Mouse (Mus musculus): ENCODE measurements around the gene Lpin2. TPM values are rescaled to one million over a fixed set of nuclear protein-coding genes. Genes with fewer than 3 reads are reported as not detected.

The Lpin2 gene
- polyA plus RNA-seq, 1 experiment from 2014 or later: 36.1 TPM

DNA sequence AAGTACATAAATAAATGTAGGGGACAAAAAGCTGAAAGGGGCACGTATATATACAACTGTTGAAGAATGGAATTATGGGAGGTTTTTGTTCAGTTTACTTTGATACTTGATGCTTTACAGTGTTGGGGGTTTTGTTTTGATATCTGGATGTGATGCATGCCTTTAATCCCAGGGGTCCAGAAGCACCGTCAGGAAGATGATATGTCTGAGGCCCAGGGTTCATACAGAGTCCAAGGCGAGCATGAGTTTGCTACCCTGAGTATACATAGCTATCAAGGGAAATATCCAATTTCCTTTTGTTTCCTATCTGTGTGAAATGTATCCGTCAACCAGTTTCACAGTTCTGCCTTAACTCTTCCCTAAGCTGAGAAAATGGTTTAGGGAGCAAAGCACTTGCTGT, 29.0 kb upstream of the Lpin2 start:
- no peaks in the 10 kb centered on the region for H3K27me3 ChIP-seq
- no peak overlapping the region for H3K27ac ChIP-seq (replicated peaks)
- peaks cover 7% of the 10 kb centered on the region for H3K4me1 ChIP-seq (replicated peaks)
- ATAC-seq (ENCODE audit: low read depth): no peak
- H3K36me3 ChIP-seq: no peaks in the 10 kb centered on the region
- H3K4me2 ChIP-seq: no peak overlapping the region
- 64% methylated on average over 4 of the region's 4 CpGs for WGBS
- H3K9me3 ChIP-seq: no peaks in the 10 kb centered on the region
- H3K4me3 ChIP-seq: no peak overlapping the region
- H3K9ac ChIP-seq: no peak overlapping the region

GRCm38 (mm10) chr17:71155271-71155670, 27.1 kb upstream of the Lpin2 start:
- Histone ChIP-seq H3K4me2 (no peak overlapping the region), H3K36me3 (no peaks in the 10 kb centered on the region), H3K27me3 (no peaks in the 10 kb centered on the region), H3K4me3 (no peak overlapping the region), H3K4me1 (replicated peaks) (peaks cover 21% of the 10 kb centered on the region), H3K27ac (replicated peaks) (no peak overlapping the region), H3K9ac (no peak overlapping the region), H3K9me3 (no peaks in the 10 kb centered on the region)
- no peak for ATAC-seq (ENCODE audit: low read depth)
- WGBS: 62% methylated on average over 1 of the region's 1 CpGs

DNA sequence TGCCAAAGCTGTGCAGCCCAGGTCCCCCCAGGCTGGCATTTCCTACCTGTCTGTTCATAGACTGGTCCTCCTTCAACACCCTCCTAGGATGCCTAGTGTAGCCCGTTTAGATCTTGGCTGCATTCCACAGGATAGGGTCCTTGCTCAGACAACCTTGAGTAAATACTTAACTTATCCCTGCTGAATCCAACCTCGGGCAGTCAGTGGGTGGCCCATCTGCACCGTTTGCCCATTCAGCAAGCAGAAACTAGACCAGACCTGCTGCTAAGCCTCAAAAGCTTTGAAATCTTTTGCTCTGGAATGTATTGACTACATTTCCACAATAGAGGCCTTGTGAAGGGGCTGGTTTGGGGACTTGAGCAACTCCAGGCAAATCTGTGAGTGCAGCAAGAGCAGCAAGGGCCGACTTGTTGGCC, 23.2 kb upstream of the Lpin2 start:
- H3K9ac ChIP-seq: no peak overlapping the region
- no peaks in the 10 kb centered on the region for H3K27me3 ChIP-seq
- no peak overlapping the region for H3K27ac ChIP-seq (replicated peaks)
- H3K4me2 ChIP-seq: no peak overlapping the region
- peaks cover 21% of the 10 kb centered on the region for H3K4me1 ChIP-seq (replicated peaks)
- WGBS: 34% methylated on average over 4 of the region's 4 CpGs
- no peak for ATAC-seq (ENCODE audit: low read depth)
- no peak overlapping the region for H3K4me3 ChIP-seq
- no peaks in the 10 kb centered on the region for H3K36me3 ChIP-seq
- H3K9me3 ChIP-seq: no peaks in the 10 kb centered on the region

- Histone ChIP-seq H3K4me2 (no peak overlapping the region), H3K36me3 (no peaks in the 10 kb centered on the region), H3K27me3 (no peaks in the 10 kb centered on the region), H3K4me1 (replicated peaks) (peaks cover 20% of the 10 kb centered on the region), H3K4me3 (no peak overlapping the region), H3K9ac (no peak overlapping the region), H3K27ac (replicated peaks) (no peak overlapping the region), H3K9me3 (no peaks in the 10 kb centered on the region)
- ATAC-seq (ENCODE audit: low read depth): no peak
- 64% methylated on average over 8 of the region's 8 CpGs for WGBS
Observed at GRCm38 (mm10) chr17:71159720-71160119, 22.6 kb upstream of the Lpin2 start.

DNA sequence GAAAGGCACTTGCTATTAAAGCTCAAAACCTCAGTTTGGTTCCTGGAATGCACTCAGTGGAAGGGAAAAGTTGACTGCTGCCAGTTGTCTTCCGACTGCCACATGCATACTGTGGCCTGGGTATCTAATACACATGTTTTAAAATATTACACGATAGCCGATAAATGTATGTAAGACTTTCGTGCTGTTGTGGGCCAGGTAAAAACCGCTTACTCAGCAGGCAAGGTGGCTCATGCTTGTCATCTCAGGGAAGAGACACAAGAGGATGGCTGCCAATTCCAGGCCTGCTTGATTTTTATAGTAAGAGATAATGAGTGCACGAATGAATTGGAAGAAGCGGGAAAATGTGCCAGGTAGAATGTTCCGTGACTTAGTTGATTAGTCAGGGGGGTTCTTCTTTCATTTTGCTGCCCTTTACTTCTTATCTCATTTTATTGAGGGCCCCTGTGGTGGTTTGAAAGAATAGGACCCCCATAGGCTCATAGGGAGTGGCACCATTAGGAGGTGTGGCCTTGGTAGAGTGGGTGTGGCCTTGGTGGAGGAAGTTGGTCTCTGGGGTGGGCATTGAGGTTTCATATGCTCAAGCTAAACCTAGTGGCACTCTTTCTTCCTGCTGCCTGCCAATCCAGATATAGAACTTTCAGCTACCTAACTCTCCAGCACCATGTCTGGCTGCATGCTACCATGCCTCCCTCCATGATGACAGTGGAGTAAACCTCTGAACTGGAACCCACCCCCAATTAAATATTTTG, 21.9 kb upstream of the Lpin2 start:
- no peak overlapping the region for H3K9ac ChIP-seq
- no peaks in the 10 kb centered on the region for H3K9me3 ChIP-seq
- ATAC-seq (ENCODE audit: low read depth): no peak
- H3K4me1 ChIP-seq (replicated peaks): peaks cover 14% of the 10 kb centered on the region; the same call in 1 of the 2 replicates
- WGBS: 92% methylated on average over 8 of the region's 8 CpGs
- no peaks in the 10 kb centered on the region for H3K27me3 ChIP-seq
- no peaks in the 10 kb centered on the region for H3K36me3 ChIP-seq
- H3K27ac ChIP-seq (replicated peaks): no peak overlapping the region
- H3K4me2 ChIP-seq: no peak overlapping the region
- no peak overlapping the region for H3K4me3 ChIP-seq

GRCm38 (mm10) chr17:71164991-71165390, 17.4 kb upstream of the Lpin2 start:
- no peaks in the 10 kb centered on the region for H3K27me3 ChIP-seq
- H3K27ac ChIP-seq (replicated peaks): no peak overlapping the region
- no peaks in the 10 kb centered on the region for H3K36me3 ChIP-seq
- H3K4me1 ChIP-seq (replicated peaks): 0 out of 2 replicates have a peak, but pooled peaks cover 2% of the 10 kb centered on the region
- ATAC-seq (ENCODE audit: low read depth): no peak
- no peak overlapping the region for H3K4me2 ChIP-seq
- H3K9ac ChIP-seq: no peak overlapping the region
- no peaks in the 10 kb centered on the region for H3K9me3 ChIP-seq
- no peak overlapping the region for H3K4me3 ChIP-seq
- 86% methylated on average over 6 of the region's 6 CpGs for WGBS

GRCm38 (mm10) chr17:71168205-71168815, 14.1 kb upstream of the Lpin2 start:
- 85% methylated on average over 5 of the region's 5 CpGs for WGBS

GRCm38 (mm10) chr17:71168846-71169245, 13.5 kb upstream of the Lpin2 start:
- Histone ChIP-seq H3K36me3 (no peaks in the 10 kb centered on the region), H3K9me3 (no peaks in the 10 kb centered on the region), H3K9ac (no peak overlapping the region), H3K27me3 (no peaks in the 10 kb centered on the region), H3K27ac (replicated peaks) (no peak overlapping the region), H3K4me1 (replicated peaks) (no peaks in the 10 kb centered on the region), H3K4me2 (no peak overlapping the region), H3K4me3 (no peak overlapping the region)
- ATAC-seq (ENCODE audit: low read depth): no peak
- WGBS: 77% methylated on average over 9 of the region's 9 CpGs

More at GRCm38 (mm10) chr17:71168205-71168815, 14.1 kb upstream of the Lpin2 start:
- Histone ChIP-seq H3K9me3 (no peaks in the 10 kb centered on the region), H3K4me2 (no peak overlapping the region), H3K36me3 (no peaks in the 10 kb centered on the region), H3K4me3 (no peak overlapping the region), H3K4me1 (replicated peaks) (no peaks in the 10 kb centered on the region), H3K27me3 (no peaks in the 10 kb centered on the region), H3K27ac (replicated peaks) (no peak overlapping the region), H3K9ac (no peak overlapping the region)
- no peak for ATAC-seq (ENCODE audit: low read depth)

GRCm38 (mm10) chr17:71169639-71170038, 12.7 kb upstream of the Lpin2 start:
- 86% methylated on average over 1 of the region's 1 CpGs for WGBS
- Histone ChIP-seq H3K4me2 (no peak overlapping the region), H3K9ac (no peak overlapping the region), H3K36me3 (no peaks in the 10 kb centered on the region), H3K9me3 (no peaks in the 10 kb centered on the region), H3K27ac (replicated peaks) (no peak overlapping the region), H3K4me1 (replicated peaks) (no peaks in the 10 kb centered on the region), H3K4me3 (no peak overlapping the region), H3K27me3 (no peaks in the 10 kb centered on the region)
- no peak for ATAC-seq (ENCODE audit: low read depth)

DNA sequence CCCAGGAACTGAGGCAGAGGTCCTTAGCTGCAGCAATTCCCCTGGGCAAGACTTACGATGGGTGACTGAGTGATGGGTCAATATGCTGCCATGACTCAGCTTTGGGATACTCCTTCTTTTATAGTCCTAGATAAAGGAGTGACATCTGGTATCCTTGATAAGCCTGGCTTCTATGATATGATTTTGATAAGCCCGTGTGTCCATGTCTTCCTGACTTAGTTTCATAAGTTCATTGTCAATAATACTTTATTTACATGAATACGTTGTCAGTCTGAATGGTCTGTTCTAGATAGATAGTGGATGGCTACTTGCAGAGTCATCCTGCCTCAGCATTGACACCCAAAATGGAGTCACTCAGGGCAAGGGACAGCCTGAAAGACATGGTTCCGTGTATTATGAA, 11.2 kb upstream of the Lpin2 start:
- no peak for ATAC-seq (ENCODE audit: low read depth)
- Histone ChIP-seq H3K27me3 (no peaks in the 10 kb centered on the region), H3K4me3 (no peak overlapping the region), H3K36me3 (no peaks in the 10 kb centered on the region), H3K4me1 (replicated peaks) (no peaks in the 10 kb centered on the region), H3K27ac (replicated peaks) (no peak overlapping the region), H3K9me3 (no peaks in the 10 kb centered on the region), H3K9ac (no peak overlapping the region), H3K4me2 (no peak overlapping the region)
- 95% methylated on average over 4 of the region's 4 CpGs for WGBS

- 50% methylated on average over 4 of the region's 4 CpGs for WGBS
- no peak for ATAC-seq (ENCODE audit: low read depth)
Observed at GRCm38 (mm10) chr17:71177336-71177735, 5.0 kb upstream of the Lpin2 start.

GRCm38 (mm10) chr17:71177949-71178348, 4.4 kb upstream of the Lpin2 start:
- WGBS: 78% methylated on average over 2 of the region's 2 CpGs
- no peaks in the 10 kb centered on the region for H3K36me3 ChIP-seq

More at GRCm38 (mm10) chr17:71177336-71177735, 5.0 kb upstream of the Lpin2 start:
- no peaks in the 10 kb centered on the region for H3K36me3 ChIP-seq
- H3K4me3 ChIP-seq: no peak overlapping the region
- H3K9me3 ChIP-seq: no peaks in the 10 kb centered on the region
- peaks cover 3% of the 10 kb centered on the region for H3K4me1 ChIP-seq (replicated peaks)
- H3K4me2 ChIP-seq: no peak overlapping the region
- H3K27ac ChIP-seq (replicated peaks): no peak overlapping the region
- H3K27me3 ChIP-seq: no peaks in the 10 kb centered on the region
- H3K9ac ChIP-seq: no peak overlapping the region

More at GRCm38 (mm10) chr17:71177949-71178348, 4.4 kb upstream of the Lpin2 start:
- Histone ChIP-seq H3K27ac (replicated peaks) (no peak overlapping the region), H3K4me3 (no peak overlapping the region), H3K27me3 (no peaks in the 10 kb centered on the region), H3K4me1 (replicated peaks) (peaks cover 9% of the 10 kb centered on the region), H3K9me3 (no peaks in the 10 kb centered on the region), H3K4me2 (no peak overlapping the region), H3K9ac (no peak overlapping the region)
- ATAC-seq (ENCODE audit: low read depth): no peak

All from neural tube, embryonic 13.5 days (tissue).